Mouse (Mus musculus): ENCODE data around the gene B4galt5.

DNA sequence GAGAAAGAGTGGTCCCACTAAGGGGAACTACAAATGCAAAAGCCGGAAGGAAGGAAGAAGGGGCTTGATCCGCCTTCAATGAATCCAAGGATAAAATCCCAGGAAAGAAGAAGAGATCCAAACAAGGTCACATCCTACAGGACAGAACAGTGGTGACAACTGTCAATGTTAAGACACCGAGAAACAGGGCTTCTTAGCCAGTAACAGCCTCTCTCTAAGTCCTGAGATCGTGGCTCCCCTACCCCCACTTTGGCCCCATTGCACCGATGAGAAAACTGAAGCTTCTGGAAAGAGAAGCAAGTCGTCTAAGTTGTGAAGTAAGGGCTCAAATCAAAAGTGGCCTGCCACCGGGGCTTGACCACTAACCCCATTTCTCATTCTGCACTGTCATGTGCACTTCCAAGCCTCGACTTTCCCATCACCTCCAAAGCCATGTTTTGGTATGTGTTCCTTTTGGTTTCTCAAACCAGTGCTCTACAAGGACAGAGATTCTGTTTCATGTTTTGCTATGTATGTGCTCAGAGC, 1.2 kb upstream of the B4galt5 start:
- no peak for TF ChIP-seq POLR2A (IDR thresholded peaks at IDR 0.05; ENCODE audit: borderline replicate concordance, low read depth, low read length)
- TF ChIP-seq CTCF (IDR thresholded peaks at IDR 0.05; ENCODE audit: low read depth, low read length): no peak
